Mouse (Mus musculus) heart, postnatal 0 days (tissue): ENCODE data around the gene Plce1. TPM values are rescaled to one million over a fixed set of nuclear protein-coding genes. Genes with fewer than 3 reads are reported as not detected.

Experiments
- ATAC-seq: fragments of 200-750 bp; cut with Nextera tagmentation; 2 replicates; pipeline ENCODE4 v1.8.0; 2017; ENCODE audit warnings: low read depth, moderate number of reproducible peaks, moderate library complexity; ENCODE audit not compliant: insufficient read depth
- DNase-seq: peaks from one replicate; pipeline ENCODE4 v3.0.0-alpha.2; 2016; ENCODE audit warnings: low spot score
- H3K27ac ChIP-seq: fragments of 300-500 bp; sonication (generic); 2 replicates; pipeline ENCODE4 v1.5.1; 2014; ENCODE audit warnings: low read depth, mild to moderate bottlenecking
- H3K27me3 ChIP-seq: fragments of 300-500 bp; sonication (generic); 2 replicates; pipeline ENCODE4 v1.6.1; 2014; ENCODE audit warnings: low read length, mixed read lengths; ENCODE audit not compliant: control insufficient read depth, insufficient read depth
- H3K36me3 ChIP-seq: fragments of 300-500 bp; sonication (generic); replicated peaks from 2 replicates; pipeline ENCODE4 v1.6.1; 2014; ENCODE audit warnings: low read length, mixed read lengths; ENCODE audit not compliant: control insufficient read depth, insufficient read depth
- H3K4me1 ChIP-seq: fragments of 300-500 bp; sonication (generic); 2 replicates; pipeline ENCODE4 v1.6.1; 2014; ENCODE audit warnings: antibody characterized with exemption; ENCODE audit not compliant: control insufficient read depth, insufficient read depth
- H3K4me2 ChIP-seq: fragments of 300-500 bp; sonication (generic); 2 replicates; pipeline ENCODE4 v1.6.1; 2014; ENCODE audit warnings: low read depth, mild to moderate bottlenecking, low read length, moderate library complexity
- H3K4me3 ChIP-seq: fragments of 300-500 bp; sonication (generic); 2 replicates; pipeline ENCODE4 v1.5.1; 2014; ENCODE audit warnings: low read depth, low read length
- H3K9ac ChIP-seq: fragments of 300-500 bp; sonication (generic); replicated peaks from 2 replicates; pipeline ENCODE4 v1.6.1; 2014; ENCODE audit warnings: low read depth, low read length, mixed read lengths
- H3K9me3 ChIP-seq: fragments of 300-500 bp; sonication (generic); replicated peaks from 2 replicates; pipeline ENCODE4 v1.6.1; 2016; ENCODE audit warnings: low read length; ENCODE audit not compliant: control insufficient read depth
- CTCF ChIP-seq: IDR thresholded peaks from 2 replicates; pipeline ENCODE4 v1.5.1; 2016; ENCODE audit warnings: antibody characterized with exemption, control low read depth, low read depth
- EP300 ChIP-seq: IDR thresholded peaks from 2 replicates; pipeline ENCODE4 v1.6.1; 2016; ENCODE audit warnings: antibody characterized with exemption, low read depth
- WGBS: fragments of 180-500 bp; shearing (Covaris S2); extraction: QIAGEN DNeasy Blood & Tissue Kit; methylation state at CpG from one replicate; pipeline ENCODE4 v1.1.7; 2014; 5-methylcytosine and 5-hydroxymethylcytosine counted together
- polyA plus RNA-seq: library from polyadenylated mRNA; unstranded; fragments of >200 nt; fragmentation: Nextera tagmentation; extraction: Ambion mirVana; gene quantifications from 2 replicates; pipeline ENCODE4 v1.2.1, GENCODE M21; 2015
- total RNA-seq: library from RNA; depleted of rRNA; stranded (reverse); fragments of >200 nt; gene quantifications from 2 replicates; pipeline ENCODE4 v1.2.3, GENCODE M21; 2014; ENCODE audit warnings: low replicate concordance

Gene Plce1
- total and polyA plus RNA-seq, 2 experiments from 2014 or later = 5.7 to 18.2 TPM

GRCm38 (mm10) chr19:38745810-38746491, 265.0 kb downstream of the Plce1 start:
- no peak for DNase-seq
- no peak overlapping the region for H3K4me3 ChIP-seq
- no peak overlapping the region for H3K4me2 ChIP-seq
- H3K9ac ChIP-seq = no peak overlapping the region
- H3K27ac ChIP-seq = no peak overlapping the region
- peaks cover 9% of the 10 kb centered on the region; the same call in 1 of the 2 replicates for H3K36me3 ChIP-seq
- no peaks in the 10 kb centered on the region for H3K9me3 ChIP-seq
- no peak for ATAC-seq
- no peak for TF ChIP-seq CTCF
- no peak for TF ChIP-seq EP300
- no peaks in the 10 kb centered on the region for H3K27me3 ChIP-seq
- H3K4me1 ChIP-seq = no peaks in the 10 kb centered on the region
- WGBS = 65% methylated on average over 10 of the region's 10 CpGs

- TF ChIP-seq CTCF = no peak
- TF ChIP-seq EP300 = no peak
- 72% methylated on average over 6 of the region's 6 CpGs for WGBS
- DNase-seq = no peak
Measured at GRCm38 (mm10) chr19:38746492-38747014, 265.6 kb downstream of the Plce1 start.

GRCm38 (mm10) chr19:38750192-38750591, 269.3 kb downstream of the Plce1 start:
- H3K4me1 ChIP-seq = no peaks in the 10 kb centered on the region
- H3K27me3 ChIP-seq = no peaks in the 10 kb centered on the region
- H3K4me3 ChIP-seq = no peak overlapping the region
- no peak overlapping the region for H3K27ac ChIP-seq
- no peak for DNase-seq
- H3K9ac ChIP-seq = no peak overlapping the region
- H3K4me2 ChIP-seq = no peak overlapping the region
- WGBS = 56% methylated on average over 4 of the region's 4 CpGs
- no peak for ATAC-seq
- no peaks in the 10 kb centered on the region for H3K9me3 ChIP-seq
- peaks cover 8% of the 10 kb centered on the region; the same call in 1 of the 2 replicates for H3K36me3 ChIP-seq
- TF ChIP-seq CTCF (peak; percentile 20; the same call in 1 of the 2 replicates), EP300 (no peak)

More at GRCm38 (mm10) chr19:38746492-38747014, 265.6 kb downstream of the Plce1 start:
- Histone ChIP-seq H3K27me3 (no peaks in the 10 kb centered on the region), H3K36me3 (peaks cover 8% of the 10 kb centered on the region; the same call in 1 of the 2 replicates), H3K9me3 (no peaks in the 10 kb centered on the region), H3K27ac (no peak overlapping the region), H3K4me2 (no peak overlapping the region), H3K9ac (no peak overlapping the region), H3K4me1 (no peaks in the 10 kb centered on the region), H3K4me3 (no peak overlapping the region)
- no peak for ATAC-seq

- no peaks in the 10 kb centered on the region for H3K27me3 ChIP-seq
- ATAC-seq (no peak), DNase-seq (peak; percentile 33)
- WGBS = 61% methylated on average over 3 of the region's 3 CpGs
- no peak overlapping the region for H3K4me3 ChIP-seq
- H3K9me3 ChIP-seq = no peaks in the 10 kb centered on the region
- no peak overlapping the region for H3K4me2 ChIP-seq
- H3K9ac ChIP-seq = no peak overlapping the region
- H3K4me1 ChIP-seq = no peaks in the 10 kb centered on the region
- peaks cover 6% of the 10 kb centered on the region; the same call in 1 of the 2 replicates for H3K36me3 ChIP-seq
- no peak overlapping the region for H3K27ac ChIP-seq
- TF ChIP-seq EP300 = no peak
Measured at GRCm38 (mm10) chr19:38757161-38757560, 276.3 kb downstream of the Plce1 start.

GRCm38 (mm10) chr19:38758056-38758455, 277.1 kb downstream of the Plce1 start:
- Histone ChIP-seq H3K27ac (0 out of 2 replicates have a peak overlapping the region, but pooled peaks have one; percentile 35), H3K4me3 (no peak overlapping the region), H3K9ac (no peak overlapping the region), H3K9me3 (no peaks in the 10 kb centered on the region), H3K36me3 (peaks cover 6% of the 10 kb centered on the region; the same call in 1 of the 2 replicates), H3K27me3 (no peaks in the 10 kb centered on the region), H3K4me2 (no peak overlapping the region), H3K4me1 (no peaks in the 10 kb centered on the region)
- ATAC-seq = no peak
- 66% methylated on average over 5 of the region's 5 CpGs for WGBS
- no peak for TF ChIP-seq EP300
- no peak for TF ChIP-seq CTCF
- no peak for DNase-seq
